Mouse (Mus musculus) left cerebral cortex, postnatal 36 days (tissue): ENCODE data around the gene Szt2. TPM values are rescaled to one million over a fixed set of nuclear protein-coding genes. Genes with fewer than 3 reads are reported as not detected.

Experiments
- DNase-seq, 2 experiments: peaks; one replicate each; pipeline ENCODE4 v3.0.0; 2021 to 2022; ENCODE audit warnings: low spot score in 2 of 2, mixed read lengths in 1 of 2
- intact Hi-C: fragments of 180-260 bp; cut with DNase I; formaldehyde crosslinking; loops from one replicate; pipeline ENCODE4 v1.15.1; 2025
- total RNA-seq, 2 experiments: library from RNA; stranded (reverse); gene quantifications; 2 replicates each; pipeline ENCODE4 v1.2.3; 2021

Gene Szt2
- total RNA-seq, 2 experiments from 2014 or later = 30.0 to 46.8 TPM

GRCm38 (mm10) chr4:118416329-118416728 lies 7.3 kb upstream of the Szt2 start:
- peak; percentile 23 to 39 for DNase-seq
- intact Hi-C loops = no loop called here

- intact Hi-C loops = no loop called here
- DNase-seq = no peak
These were observed 6.7 kb upstream of the Szt2 start for GRCm38 (mm10) chr4:118415779-118416178.

- intact Hi-C loops = no loop called here
These were observed 4.5 kb upstream of the Szt2 start for GRCm38 (mm10) chr4:118413553-118413952.

GRCm38 (mm10) chr4:118410871-118411270 lies 1.8 kb upstream of the Szt2 start:
- DNase-seq = no peak
- intact Hi-C loops = no loop called here

More at GRCm38 (mm10) chr4:118413553-118413952, 4.5 kb upstream of the Szt2 start:
- DNase-seq = no peak

- intact Hi-C loops = no loop called here
These were observed 6.4 kb downstream of the Szt2 start for GRCm38 (mm10) chr4:118402701-118403100.

GRCm38 (mm10) chr4:118401918-118402317 lies 7.2 kb downstream of the Szt2 start:
- intact Hi-C loops = no loop called here
- DNase-seq = no peak

More at GRCm38 (mm10) chr4:118402701-118403100, 6.4 kb downstream of the Szt2 start:
- DNase-seq = no peak

GRCm38 (mm10) chr4:118401421-118401820 lies 7.7 kb downstream of the Szt2 start:
- DNase-seq = no peak
- intact Hi-C loops = no loop called here

GRCm38 (mm10) chr4:118398400-118398799 lies 10.7 kb downstream of the Szt2 start:
- DNase-seq = no peak

GRCm38 (mm10) chr4:118396433-118396832 lies 12.6 kb downstream of the Szt2 start:
- DNase-seq = no peak
- intact Hi-C loops = no loop called here

More at GRCm38 (mm10) chr4:118398400-118398799, 10.7 kb downstream of the Szt2 start:
- intact Hi-C loops = no loop called here

GRCm38 (mm10) chr4:118395289-118395688 lies 13.8 kb downstream of the Szt2 start:
- intact Hi-C loops = no loop called here

GRCm38 (mm10) chr4:118394505-118394904 lies 14.6 kb downstream of the Szt2 start:
- intact Hi-C loops = no loop called here
- DNase-seq = no peak

More at GRCm38 (mm10) chr4:118395289-118395688, 13.8 kb downstream of the Szt2 start:
- DNase-seq = no peak

GRCm38 (mm10) chr4:118390146-118390545 lies 18.9 kb downstream of the Szt2 start:
- no peak for DNase-seq
- intact Hi-C loops = no loop called here

- no peak for DNase-seq
- intact Hi-C loops = no loop called here
These were observed 21.8 kb downstream of the Szt2 start for GRCm38 (mm10) chr4:118387316-118387715.

- intact Hi-C loops = no loop called here
These were observed 25.8 kb downstream of the Szt2 start for GRCm38 (mm10) chr4:118383271-118383670.

GRCm38 (mm10) chr4:118375999-118376398 lies 33.1 kb downstream of the Szt2 start:
- intact Hi-C loops = no loop called here
- DNase-seq = no peak

More at GRCm38 (mm10) chr4:118383271-118383670, 25.8 kb downstream of the Szt2 start:
- DNase-seq = no peak

GRCm38 (mm10) chr4:118371822-118372221 lies 37.3 kb downstream of the Szt2 start:
- intact Hi-C loops = no loop called here
- DNase-seq = no peak

GRCm38 (mm10) chr4:118368616-118369015 lies 40.5 kb downstream of the Szt2 start:
- intact Hi-C loops = no loop called here
- DNase-seq = no peak

GRCm38 (mm10) chr4:118367551-118367950 lies 41.5 kb downstream of the Szt2 start:
- no peak for DNase-seq
- intact Hi-C loops = no loop called here

- intact Hi-C loops = no loop called here
- DNase-seq = no peak
These were observed 43.1 kb downstream of the Szt2 start for GRCm38 (mm10) chr4:118365991-118366390.

- intact Hi-C loops = no loop called here
- no peak for DNase-seq
These were observed 44.4 kb downstream of the Szt2 start for GRCm38 (mm10) chr4:118364641-118365040.

GRCm38 (mm10) chr4:118363985-118364384 lies 45.1 kb downstream of the Szt2 start:
- intact Hi-C loops = no loop called here
- no peak for DNase-seq

GRCm38 (mm10) chr4:118362879-118363278 lies 46.2 kb downstream of the Szt2 start:
- no peak for DNase-seq
- intact Hi-C loops = no loop called here
